Mouse (Mus musculus): ENCODE results near the gene Tead1. TPM values are rescaled to one million over a fixed set of nuclear protein-coding genes. Genes with fewer than 3 reads are reported as not detected.

The Tead1 gene
- polyA plus RNA-seq, 1 experiment from 2014 or later, result not detected

- H3K27ac ChIP-seq, result no peak overlapping the region
- no peaks in the 10 kb centered on the region for H3K79me2 ChIP-seq (ENCODE audit: inconsistent target)
- WGBS (ENCODE audit: missing documents), result 60% methylated on average over 6 of the region's 6 CpGs
- no peaks in the 10 kb centered on the region for H3K36me3 ChIP-seq (ENCODE audit: inconsistent target)
- no peak overlapping the region for H3K4me3 ChIP-seq (ENCODE audit: inconsistent target)
Measured at GRCm38 (mm10) chr7:112739174-112739573, 60.1 kb downstream of the Tead1 start.

GRCm38 (mm10) chr7:112741790-112742189 is 62.7 kb downstream of the Tead1 start:
- no peaks in the 10 kb centered on the region for H3K79me2 ChIP-seq (ENCODE audit: inconsistent target)
- no peaks in the 10 kb centered on the region for H3K36me3 ChIP-seq (ENCODE audit: inconsistent target)
- no peak overlapping the region for H3K4me3 ChIP-seq (ENCODE audit: inconsistent target)
- 58% methylated on average over 12 of the region's 12 CpGs for WGBS (ENCODE audit: missing documents)
- H3K27ac ChIP-seq, result no peak overlapping the region

GRCm38 (mm10) chr7:112743063-112743462 is 63.9 kb downstream of the Tead1 start:
- 57% methylated on average over 7 of the region's 7 CpGs for WGBS (ENCODE audit: missing documents)
- no peak overlapping the region for H3K27ac ChIP-seq

GRCm38 (mm10) chr7:112743621-112744395 is 64.7 kb downstream of the Tead1 start:
- no peak overlapping the region for H3K27ac ChIP-seq
- 17% methylated on average over 11 of the region's 11 CpGs for WGBS (ENCODE audit: missing documents)
- no peaks in the 10 kb centered on the region for H3K36me3 ChIP-seq (ENCODE audit: inconsistent target)
- no peak overlapping the region for H3K4me3 ChIP-seq (ENCODE audit: inconsistent target)
- H3K79me2 ChIP-seq (ENCODE audit: inconsistent target), result no peaks in the 10 kb centered on the region

More at GRCm38 (mm10) chr7:112743063-112743462, 63.9 kb downstream of the Tead1 start:
- H3K79me2 ChIP-seq (ENCODE audit: inconsistent target), result no peaks in the 10 kb centered on the region
- H3K4me3 ChIP-seq (ENCODE audit: inconsistent target), result no peak overlapping the region
- no peaks in the 10 kb centered on the region for H3K36me3 ChIP-seq (ENCODE audit: inconsistent target)

GRCm38 (mm10) chr7:112747187-112747586 is 68.1 kb downstream of the Tead1 start:
- Histone ChIP-seq H3K4me3 (ENCODE audit: inconsistent target) (no peak overlapping the region), H3K36me3 (ENCODE audit: inconsistent target) (no peaks in the 10 kb centered on the region), H3K27ac (no peak overlapping the region), H3K79me2 (ENCODE audit: inconsistent target) (no peaks in the 10 kb centered on the region)
- WGBS (ENCODE audit: missing documents), result 81% methylated on average over 3 of the region's 3 CpGs

- no peaks in the 10 kb centered on the region for H3K79me2 ChIP-seq (ENCODE audit: inconsistent target)
- H3K4me3 ChIP-seq (ENCODE audit: inconsistent target), result no peak overlapping the region
- no peaks in the 10 kb centered on the region for H3K36me3 ChIP-seq (ENCODE audit: inconsistent target)
- 93% methylated on average over 3 of the region's 3 CpGs for WGBS (ENCODE audit: missing documents)
- no peak overlapping the region for H3K27ac ChIP-seq
Measured at GRCm38 (mm10) chr7:112747836-112748235, 68.7 kb downstream of the Tead1 start.

GRCm38 (mm10) chr7:112748327-112748726 is 69.2 kb downstream of the Tead1 start:
- no peak overlapping the region for H3K4me3 ChIP-seq (ENCODE audit: inconsistent target)
- no peaks in the 10 kb centered on the region for H3K36me3 ChIP-seq (ENCODE audit: inconsistent target)
- WGBS (ENCODE audit: missing documents), result 74% methylated on average over 4 of the region's 4 CpGs
- no peak overlapping the region for H3K27ac ChIP-seq
- no peaks in the 10 kb centered on the region for H3K79me2 ChIP-seq (ENCODE audit: inconsistent target)

- Histone ChIP-seq H3K36me3 (ENCODE audit: inconsistent target) (no peaks in the 10 kb centered on the region), H3K79me2 (ENCODE audit: inconsistent target) (no peaks in the 10 kb centered on the region), H3K4me3 (ENCODE audit: inconsistent target) (no peak overlapping the region), H3K27ac (no peak overlapping the region)
- WGBS (ENCODE audit: missing documents), result 89% methylated on average over 9 of the region's 9 CpGs
Measured at GRCm38 (mm10) chr7:112750101-112750500, 71.0 kb downstream of the Tead1 start.

- Histone ChIP-seq H3K4me3 (ENCODE audit: inconsistent target) (no peak overlapping the region), H3K36me3 (ENCODE audit: inconsistent target) (no peaks in the 10 kb centered on the region), H3K27ac (no peak overlapping the region), H3K79me2 (ENCODE audit: inconsistent target) (no peaks in the 10 kb centered on the region)
- WGBS (ENCODE audit: missing documents), result 86% methylated on average over 6 of the region's 6 CpGs
Measured at GRCm38 (mm10) chr7:112752311-112752710, 73.2 kb downstream of the Tead1 start.

- H3K4me3 ChIP-seq (ENCODE audit: inconsistent target), result no peak overlapping the region
- H3K79me2 ChIP-seq (ENCODE audit: inconsistent target), result no peaks in the 10 kb centered on the region
- no peak overlapping the region for H3K27ac ChIP-seq
- WGBS (ENCODE audit: missing documents), result 66% methylated on average over 6 of the region's 6 CpGs
- no peaks in the 10 kb centered on the region for H3K36me3 ChIP-seq (ENCODE audit: inconsistent target)
Measured at GRCm38 (mm10) chr7:112753314-112753713, 74.2 kb downstream of the Tead1 start.

- WGBS (ENCODE audit: missing documents), result 93% methylated on average over 23 of the region's 23 CpGs
Measured at GRCm38 (mm10) chr7:112759359-112759975, 80.3 kb downstream of the Tead1 start.

GRCm38 (mm10) chr7:112760293-112760692 is 81.2 kb downstream of the Tead1 start:
- 67% methylated on average over 3 of the region's 3 CpGs for WGBS (ENCODE audit: missing documents)
- no peak overlapping the region for H3K27ac ChIP-seq
- no peaks in the 10 kb centered on the region for H3K79me2 ChIP-seq (ENCODE audit: inconsistent target)

More at GRCm38 (mm10) chr7:112759359-112759975, 80.3 kb downstream of the Tead1 start:
- Histone ChIP-seq H3K27ac (no peak overlapping the region), H3K4me3 (ENCODE audit: inconsistent target) (no peak overlapping the region), H3K79me2 (ENCODE audit: inconsistent target) (no peaks in the 10 kb centered on the region), H3K36me3 (ENCODE audit: inconsistent target) (no peaks in the 10 kb centered on the region)

GRCm38 (mm10) chr7:112760782-112761181 is 81.7 kb downstream of the Tead1 start:
- 65% methylated on average over 8 of the region's 8 CpGs for WGBS (ENCODE audit: missing documents)
- no peaks in the 10 kb centered on the region for H3K79me2 ChIP-seq (ENCODE audit: inconsistent target)
- no peak overlapping the region for H3K4me3 ChIP-seq (ENCODE audit: inconsistent target)
- H3K36me3 ChIP-seq (ENCODE audit: inconsistent target), result no peaks in the 10 kb centered on the region
- no peak overlapping the region for H3K27ac ChIP-seq

More at GRCm38 (mm10) chr7:112760293-112760692, 81.2 kb downstream of the Tead1 start:
- H3K36me3 ChIP-seq (ENCODE audit: inconsistent target), result no peaks in the 10 kb centered on the region
- H3K4me3 ChIP-seq (ENCODE audit: inconsistent target), result no peak overlapping the region

- WGBS (ENCODE audit: missing documents), result 93% methylated on average over 2 of the region's 2 CpGs
- Histone ChIP-seq H3K36me3 (ENCODE audit: inconsistent target) (no peaks in the 10 kb centered on the region), H3K27ac (no peak overlapping the region), H3K4me3 (ENCODE audit: inconsistent target) (no peak overlapping the region), H3K79me2 (ENCODE audit: inconsistent target) (no peaks in the 10 kb centered on the region)
Measured at GRCm38 (mm10) chr7:112762870-112763269, 83.8 kb downstream of the Tead1 start.

- no peaks in the 10 kb centered on the region for H3K36me3 ChIP-seq (ENCODE audit: inconsistent target)
- no peak overlapping the region for H3K4me3 ChIP-seq (ENCODE audit: inconsistent target)
- H3K79me2 ChIP-seq (ENCODE audit: inconsistent target), result no peaks in the 10 kb centered on the region
- WGBS (ENCODE audit: missing documents), result 50% methylated on average over 3 of the region's 3 CpGs
- no peak overlapping the region for H3K27ac ChIP-seq
Measured at GRCm38 (mm10) chr7:112763513-112763912, 84.4 kb downstream of the Tead1 start.

Data from macrophage (primary cell).